Mouse (Mus musculus) heart, postnatal 0 days (tissue): Measurements from ENCODE around the gene Creb3. TPM values are rescaled to one million over a fixed set of nuclear protein-coding genes. Genes with fewer than 3 reads are reported as not detected.

Experiments used
- ATAC-seq: fragments of 200-750 bp; cut with Nextera tagmentation; 2 replicates; pipeline ENCODE4 v1.8.0; 2017; ENCODE audit warnings: low read depth, moderate number of reproducible peaks, moderate library complexity; ENCODE audit not compliant: insufficient read depth
- DNase-seq: peaks from one replicate; pipeline ENCODE4 v3.0.0-alpha.2; 2016; ENCODE audit warnings: low spot score
- H3K27ac ChIP-seq: fragments of 300-500 bp; sonication (generic); 2 replicates; pipeline ENCODE4 v1.5.1; 2014; ENCODE audit warnings: low read depth, mild to moderate bottlenecking
- H3K27me3 ChIP-seq: fragments of 300-500 bp; sonication (generic); 2 replicates; pipeline ENCODE4 v1.6.1; 2014; ENCODE audit warnings: low read length, mixed read lengths; ENCODE audit not compliant: control insufficient read depth, insufficient read depth
- H3K36me3 ChIP-seq: fragments of 300-500 bp; sonication (generic); replicated peaks from 2 replicates; pipeline ENCODE4 v1.6.1; 2014; ENCODE audit warnings: low read length, mixed read lengths; ENCODE audit not compliant: control insufficient read depth, insufficient read depth
- H3K4me1 ChIP-seq: fragments of 300-500 bp; sonication (generic); 2 replicates; pipeline ENCODE4 v1.6.1; 2014; ENCODE audit warnings: antibody characterized with exemption; ENCODE audit not compliant: control insufficient read depth, insufficient read depth
- H3K4me2 ChIP-seq: fragments of 300-500 bp; sonication (generic); 2 replicates; pipeline ENCODE4 v1.6.1; 2014; ENCODE audit warnings: low read depth, mild to moderate bottlenecking, low read length, moderate library complexity
- H3K4me3 ChIP-seq: fragments of 300-500 bp; sonication (generic); 2 replicates; pipeline ENCODE4 v1.5.1; 2014; ENCODE audit warnings: low read depth, low read length
- H3K9ac ChIP-seq: fragments of 300-500 bp; sonication (generic); replicated peaks from 2 replicates; pipeline ENCODE4 v1.6.1; 2014; ENCODE audit warnings: low read depth, low read length, mixed read lengths
- H3K9me3 ChIP-seq: fragments of 300-500 bp; sonication (generic); replicated peaks from 2 replicates; pipeline ENCODE4 v1.6.1; 2016; ENCODE audit warnings: low read length; ENCODE audit not compliant: control insufficient read depth
- CTCF ChIP-seq: IDR thresholded peaks from 2 replicates; pipeline ENCODE4 v1.5.1; 2016; ENCODE audit warnings: antibody characterized with exemption, control low read depth, low read depth
- EP300 ChIP-seq: IDR thresholded peaks from 2 replicates; pipeline ENCODE4 v1.6.1; 2016; ENCODE audit warnings: antibody characterized with exemption, low read depth
- WGBS: fragments of 180-500 bp; shearing (Covaris S2); extraction: QIAGEN DNeasy Blood & Tissue Kit; methylation state at CpG from one replicate; pipeline ENCODE4 v1.1.7; 2014; 5-methylcytosine and 5-hydroxymethylcytosine counted together
- polyA plus RNA-seq: library from polyadenylated mRNA; unstranded; fragments of >200 nt; fragmentation: Nextera tagmentation; extraction: Ambion mirVana; gene quantifications from 2 replicates; pipeline ENCODE4 v1.2.1, GENCODE M21; 2015
- total RNA-seq: library from RNA; depleted of rRNA; stranded (reverse); fragments of >200 nt; gene quantifications from 2 replicates; pipeline ENCODE4 v1.2.3, GENCODE M21; 2014; ENCODE audit warnings: low replicate concordance

Creb3 gene
- total and polyA plus RNA-seq, 2 experiments from 2014 or later, result 46.3 to 49.1 TPM

DNA sequence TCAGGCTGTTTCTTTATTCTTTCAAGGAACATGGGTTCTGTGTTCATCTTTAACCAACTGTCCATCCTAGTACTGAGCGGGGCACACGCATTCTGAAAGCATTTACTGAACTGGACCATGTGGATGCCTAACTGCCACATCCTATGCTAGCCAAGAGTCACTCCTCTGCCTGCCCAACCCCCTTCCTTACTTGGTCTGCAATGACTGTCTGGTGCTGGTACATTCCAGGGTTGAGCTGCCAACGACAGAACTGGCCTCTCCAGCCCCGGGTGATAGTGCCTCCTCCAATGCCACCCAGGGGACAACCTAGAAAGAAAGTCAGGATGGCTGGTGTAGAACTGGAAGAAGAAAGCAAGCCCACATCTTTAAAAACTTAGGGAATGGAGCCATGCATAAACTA, 11.4 kb downstream of the Creb3 start:
- H3K36me3 ChIP-seq, result peaks cover 58% of the 10 kb centered on the region
- H3K9me3 ChIP-seq, result no peaks in the 10 kb centered on the region
- no peak for ATAC-seq
- H3K4me2 ChIP-seq, result no peak overlapping the region
- peaks cover 19% of the 10 kb centered on the region for H3K4me1 ChIP-seq
- TF ChIP-seq EP300 (no peak), CTCF (no peak)
- H3K27ac ChIP-seq, result peak overlapping the region; percentile 9; the same call in 1 of the 2 replicates
- no peak overlapping the region for H3K9ac ChIP-seq
- no peak overlapping the region for H3K4me3 ChIP-seq
- DNase-seq, result no peak
- 61% methylated on average over 4 of the region's 4 CpGs for WGBS
- H3K27me3 ChIP-seq, result no peaks in the 10 kb centered on the region

DNA sequence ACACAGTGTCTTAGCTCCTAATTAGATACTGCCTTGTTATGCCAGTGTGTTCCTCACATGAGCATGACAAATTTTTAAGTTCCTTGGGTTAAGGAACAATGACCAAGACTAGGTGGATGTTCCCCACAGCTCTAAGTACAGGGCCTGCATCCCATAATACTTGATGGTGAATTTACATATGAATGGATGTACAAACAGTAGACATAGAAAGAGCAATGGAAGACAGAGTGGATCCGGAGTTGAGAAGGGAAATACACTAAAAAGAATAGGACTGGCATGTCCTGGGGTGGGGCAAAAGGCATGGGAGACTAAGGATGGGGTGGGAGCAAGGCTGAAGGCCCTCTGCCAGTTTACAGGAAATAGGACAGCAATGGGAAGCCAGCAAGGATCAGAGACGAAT, 13.2 kb downstream of the Creb3 start:
- H3K4me2 ChIP-seq, result no peak overlapping the region
- no peak for DNase-seq
- WGBS, result 64% methylated on average over 2 of the region's 2 CpGs
- no peak overlapping the region for H3K27ac ChIP-seq
- peaks cover 27% of the 10 kb centered on the region for H3K4me1 ChIP-seq
- ATAC-seq, result no peak
- H3K27me3 ChIP-seq, result no peaks in the 10 kb centered on the region
- H3K4me3 ChIP-seq, result no peak overlapping the region
- peaks cover 40% of the 10 kb centered on the region for H3K36me3 ChIP-seq
- no peak overlapping the region for H3K9ac ChIP-seq
- H3K9me3 ChIP-seq, result no peaks in the 10 kb centered on the region
- TF ChIP-seq CTCF, result no peak
- TF ChIP-seq EP300, result no peak

DNA sequence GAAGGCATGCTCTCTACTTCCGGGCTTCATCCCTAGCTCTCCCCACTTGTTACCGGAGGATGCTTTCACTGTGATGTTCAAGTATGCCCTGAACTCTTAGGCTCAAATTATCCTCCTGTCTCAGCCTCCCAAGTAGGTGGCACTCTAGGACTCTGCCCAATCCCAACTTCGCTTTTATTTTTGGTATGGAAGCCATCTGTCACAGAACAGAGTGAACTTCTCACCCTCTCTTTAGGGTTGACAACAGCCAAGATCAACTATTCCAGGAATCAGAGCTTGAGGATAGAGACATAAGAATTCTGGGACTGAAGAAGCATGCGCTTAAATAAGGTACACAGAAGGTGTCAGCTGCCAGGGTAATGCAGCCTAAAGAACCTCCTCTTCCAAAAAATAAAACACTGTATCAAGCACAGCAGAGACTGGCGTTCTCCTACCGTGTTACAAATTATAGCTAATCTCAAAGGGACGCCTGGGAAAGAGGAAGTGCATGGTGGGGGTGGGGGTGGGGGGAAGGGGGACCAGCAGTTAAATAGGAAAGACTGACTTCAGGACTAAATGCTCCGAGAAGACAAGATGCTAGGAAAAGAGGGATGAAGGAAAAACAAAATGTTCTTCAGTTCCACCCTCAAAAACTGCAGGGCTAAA, 15.2 kb downstream of the Creb3 start:
- Histone ChIP-seq H3K4me1 (peaks cover 27% of the 10 kb centered on the region), H3K36me3 (peaks cover 40% of the 10 kb centered on the region), H3K9me3 (no peaks in the 10 kb centered on the region), H3K4me2 (peak overlapping the region; percentile 96), H3K9ac (peak overlapping the region; percentile 77), H3K27ac (no peak overlapping the region), H3K27me3 (no peaks in the 10 kb centered on the region), H3K4me3 (peak overlapping the region; percentile 80)
- TF ChIP-seq EP300 (no peak), CTCF (no peak)
- DNase-seq (peak; percentile 9), ATAC-seq (no peak)
- 18% methylated on average over 8 of the region's 8 CpGs for WGBS

DNA sequence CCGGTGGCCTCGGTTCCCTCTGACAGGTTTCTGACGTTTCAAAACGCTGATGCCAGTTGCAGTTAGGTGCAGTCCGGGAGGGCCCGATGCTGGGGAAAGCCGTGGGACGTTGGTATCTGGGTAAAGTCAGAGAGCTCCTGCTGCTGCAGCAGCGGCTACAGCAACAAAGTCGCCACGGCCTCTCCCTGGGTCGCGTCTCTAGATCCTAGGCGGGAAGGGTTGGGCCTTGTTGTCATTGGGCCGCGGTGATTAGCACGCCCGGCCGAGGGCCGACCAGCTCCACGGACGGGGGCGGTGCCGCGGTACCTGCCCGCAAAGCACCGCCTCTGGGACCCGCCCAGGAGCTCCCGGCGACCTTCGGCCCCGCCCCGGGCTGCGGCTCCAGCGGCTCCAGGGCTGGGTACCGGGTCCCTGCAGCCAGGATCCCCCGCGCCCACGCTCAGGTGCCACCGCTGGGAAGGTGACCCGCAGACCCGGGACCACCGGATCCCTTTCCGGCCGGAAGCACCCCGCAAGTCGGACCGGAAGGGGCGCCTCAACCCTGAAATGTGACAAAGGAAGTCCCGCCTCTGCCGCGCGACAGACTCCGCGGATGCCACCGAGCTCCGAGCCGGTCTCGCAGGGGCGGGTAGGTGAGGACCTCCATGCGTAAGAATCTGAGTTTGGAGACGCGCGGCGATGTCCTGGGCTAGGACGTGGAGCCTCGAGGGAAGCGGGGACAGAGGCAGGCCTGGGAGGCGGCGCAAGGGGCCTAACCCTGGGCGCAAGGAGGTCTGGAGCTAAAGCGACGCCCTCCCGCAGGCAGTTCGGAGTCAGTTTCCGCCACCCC, 16.5 kb downstream of the Creb3 start, which contains the start of the genes Rgp1 and Gba2:
Rgp1 (plus strand) TSS at position 340 of the 829 bp plus-strand sequence.
Gba2 (minus strand) TSS at position 498 of the 829 bp plus-strand sequence.
- TF ChIP-seq EP300, result no peak
- no peak for TF ChIP-seq CTCF
- Histone ChIP-seq H3K4me1 (peaks cover 27% of the 10 kb centered on the region), H3K27me3 (no peaks in the 10 kb centered on the region), H3K4me3 (peak within 1 kb of the TSS; percentile 80), H3K27ac (peak within 1 kb of the TSS; percentile 78), H3K4me2 (peak within 1 kb of the TSS; percentile 96), H3K36me3 (peaks cover 40% of the 10 kb centered on the region), H3K9me3 (no peaks in the 10 kb centered on the region), H3K9ac (peak within 1 kb of the TSS; percentile 77)
- DNase-seq (peak; percentile 88), ATAC-seq (peak; percentile 93)
- WGBS, result under 1% methylated on average over 76 of the region's 76 CpGs

DNA sequence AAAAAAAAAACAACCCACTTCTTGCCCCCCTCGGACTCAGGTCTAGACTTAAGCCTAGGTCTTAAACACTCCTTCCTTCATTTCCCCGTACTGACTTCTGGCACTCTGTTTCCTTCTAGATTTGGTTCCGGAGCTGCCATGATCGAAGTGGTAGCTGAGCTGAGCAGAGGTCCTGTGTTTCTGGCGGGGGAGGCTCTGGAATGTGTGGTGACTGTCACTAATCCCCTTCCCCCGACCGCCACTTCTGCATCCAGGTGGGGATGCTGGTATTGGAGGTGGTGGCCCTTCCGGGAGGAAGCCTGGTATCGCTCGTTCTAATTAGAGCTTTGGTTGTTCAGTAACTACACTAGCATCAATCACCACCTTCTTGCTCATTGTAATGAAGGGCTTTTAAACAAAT, 17.1 kb downstream of the Creb3 start:
- DNase-seq (no peak), ATAC-seq (no peak)
- Histone ChIP-seq H3K27ac (peak overlapping the region; percentile 78), H3K9ac (peak overlapping the region; percentile 77), H3K36me3 (peaks cover 41% of the 10 kb centered on the region), H3K9me3 (no peaks in the 10 kb centered on the region), H3K4me3 (peak overlapping the region; percentile 80), H3K27me3 (no peaks in the 10 kb centered on the region), H3K4me2 (peak overlapping the region; percentile 96), H3K4me1 (peaks cover 27% of the 10 kb centered on the region)
- TF ChIP-seq CTCF (no peak), EP300 (no peak)
- WGBS, result 5% methylated on average over 10 of the region's 10 CpGs
